Mouse (Mus musculus): ENCODE measurements around the gene Gm6525. TPM values are rescaled to one million over a fixed set of nuclear protein-coding genes. Genes with fewer than 3 reads are reported as not detected.

Gene Gm6525
- polyA plus RNA-seq, 1 experiment = not detected

DNA sequence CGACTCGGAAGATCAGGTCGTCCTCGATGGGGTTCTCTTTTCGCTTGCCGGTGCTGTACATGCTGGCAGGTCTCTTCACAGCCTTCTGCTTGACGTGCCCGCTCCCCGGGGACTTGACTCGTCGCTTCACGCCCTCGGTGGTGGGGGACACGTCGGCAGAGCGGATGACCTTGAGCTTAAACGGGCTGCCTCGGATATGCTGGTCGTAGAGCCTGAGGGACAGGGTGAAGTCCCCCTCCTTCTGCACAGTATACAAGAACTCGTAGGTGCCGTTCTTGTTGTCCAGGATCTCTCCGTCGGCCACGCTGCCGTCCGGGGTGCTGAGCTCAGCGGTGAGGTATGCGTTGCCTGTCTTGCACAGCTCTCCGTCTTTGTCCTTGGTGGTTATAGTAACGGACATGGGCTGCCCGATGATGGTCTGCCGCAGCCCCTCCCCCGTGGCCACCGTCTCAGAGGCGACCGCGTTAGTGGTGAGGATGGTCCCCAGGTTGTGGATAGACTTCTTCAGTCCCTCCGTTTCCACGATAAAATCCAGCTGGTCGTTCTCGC lies 16.7 kb downstream of the Gm6525 start:
- Histone ChIP-seq H3K4me3 (ENCODE audit: insufficient read depth, low read depth, low read length) (peak overlapping the region; percentile 45), H3K27ac (replicated peaks; ENCODE audit: low read depth, low read length) (no peak overlapping the region), H3K4me1 (ENCODE audit: control insufficient read depth, insufficient read depth, insufficient read length, low read length) (no peaks in the 10 kb centered on the region)

DNA sequence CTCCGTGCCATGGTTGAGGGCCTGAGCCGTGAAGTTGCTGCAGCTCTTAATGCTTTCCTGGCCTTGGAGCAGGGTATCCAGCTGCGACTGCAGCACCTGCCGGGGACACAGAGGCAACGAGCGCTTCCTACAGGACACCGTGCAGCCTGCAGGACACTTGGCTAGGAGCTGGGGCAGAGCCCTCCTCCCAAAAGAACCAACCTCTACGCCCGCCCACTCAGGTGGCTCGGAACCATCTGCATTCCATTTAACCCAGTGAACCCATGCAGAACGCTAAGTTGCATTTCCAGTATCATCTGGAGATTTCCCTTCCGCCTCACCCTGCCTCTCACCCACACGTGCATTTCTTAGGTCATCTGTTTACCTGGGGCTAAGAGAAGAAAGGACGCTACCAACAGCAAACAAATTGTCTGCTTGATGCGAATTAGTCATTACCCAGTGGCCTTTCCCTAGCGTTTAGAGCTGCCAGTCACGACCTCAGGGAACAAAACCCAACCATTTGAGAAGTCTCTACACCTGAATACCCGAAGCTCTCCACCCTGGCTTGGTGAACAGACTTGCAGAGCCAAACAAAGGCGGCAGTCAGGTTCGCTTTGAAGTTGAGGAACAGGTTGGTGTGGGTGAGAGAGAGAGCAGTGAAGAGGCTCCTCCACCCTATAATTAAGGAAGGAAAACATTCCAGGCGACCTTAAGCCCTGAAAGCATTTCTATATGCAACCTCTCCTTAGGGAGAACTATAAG lies 17.4 kb downstream of the Gm6525 start:
- no peak overlapping the region for H3K27ac ChIP-seq (replicated peaks; ENCODE audit: low read depth, low read length)
- peak overlapping the region; percentile 45 for H3K4me3 ChIP-seq (ENCODE audit: insufficient read depth, low read depth, low read length)
- no peaks in the 10 kb centered on the region for H3K4me1 ChIP-seq (ENCODE audit: control insufficient read depth, insufficient read depth, insufficient read length, low read length)

DNA sequence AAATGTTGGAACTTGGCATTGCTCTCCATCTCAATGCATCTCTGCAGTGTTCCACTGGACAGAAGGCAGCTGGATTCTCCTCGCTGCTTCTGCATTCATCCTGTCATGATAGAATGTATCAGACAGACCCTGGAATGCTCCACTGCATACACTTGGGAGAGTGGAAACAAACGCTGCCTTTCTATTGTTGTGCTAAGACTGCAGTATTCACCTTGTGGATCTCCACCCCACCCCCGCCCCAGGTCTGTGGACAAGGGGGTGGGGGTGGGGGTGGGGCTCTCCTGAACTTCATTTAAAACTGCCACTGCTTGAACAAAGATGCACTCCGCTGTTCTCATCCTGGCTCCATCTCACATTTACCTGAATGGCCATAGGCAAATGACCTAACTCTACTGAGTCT lies 20.0 kb downstream of the Gm6525 start:
- no peak overlapping the region for H3K27ac ChIP-seq (replicated peaks; ENCODE audit: low read depth, low read length)
- H3K4me1 ChIP-seq (ENCODE audit: control insufficient read depth, insufficient read depth, insufficient read length, low read length) = no peaks in the 10 kb centered on the region
- H3K4me3 ChIP-seq (ENCODE audit: insufficient read depth, low read depth, low read length) = no peak overlapping the region

DNA sequence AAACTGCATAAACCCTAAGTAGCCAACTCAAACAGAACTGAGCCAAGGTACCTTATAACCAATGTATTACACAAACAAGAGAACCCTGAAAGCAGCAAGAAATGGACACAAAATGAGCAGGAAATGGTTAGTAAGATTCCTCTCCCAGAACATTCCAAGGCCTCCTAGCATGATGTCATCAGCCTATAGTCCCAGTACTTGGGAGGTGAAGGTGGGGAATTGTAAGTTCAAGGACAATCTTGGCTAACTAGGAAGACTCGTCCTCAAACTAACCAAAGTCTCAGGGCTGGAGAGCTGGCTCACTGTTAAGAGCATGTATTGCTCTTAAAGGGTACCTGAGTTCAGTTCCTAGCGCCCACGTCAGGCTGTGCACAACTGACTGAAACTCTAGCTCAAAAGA lies 24.3 kb downstream of the Gm6525 start:
- Histone ChIP-seq H3K27ac (replicated peaks; ENCODE audit: low read depth, low read length) (no peak overlapping the region), H3K4me3 (ENCODE audit: insufficient read depth, low read depth, low read length) (no peak overlapping the region), H3K4me1 (ENCODE audit: control insufficient read depth, insufficient read depth, insufficient read length, low read length) (no peaks in the 10 kb centered on the region)

DNA sequence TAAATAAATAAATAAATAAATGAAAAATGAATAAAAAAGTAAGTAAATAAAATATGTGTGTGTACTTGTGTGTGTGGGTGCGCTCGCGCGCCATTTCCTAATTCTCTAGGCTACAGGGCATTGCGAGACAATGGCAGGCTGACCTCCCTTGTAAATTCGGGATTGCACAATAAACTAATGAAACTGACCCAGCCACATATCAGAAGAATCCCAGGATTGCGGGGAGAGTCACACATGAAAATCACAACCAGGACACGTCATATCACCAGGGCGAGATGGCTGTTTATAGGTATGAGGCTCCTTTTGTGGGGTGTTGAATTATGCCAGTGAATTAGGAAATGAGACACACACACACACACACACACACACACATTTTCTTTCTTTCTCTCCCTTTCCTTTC lies 25.6 kb downstream of the Gm6525 start:
- no peaks in the 10 kb centered on the region for H3K4me1 ChIP-seq (ENCODE audit: control insufficient read depth, insufficient read depth, insufficient read length, low read length)
- no peak overlapping the region for H3K27ac ChIP-seq (replicated peaks; ENCODE audit: low read depth, low read length)
- no peak overlapping the region for H3K4me3 ChIP-seq (ENCODE audit: insufficient read depth, low read depth, low read length)

DNA sequence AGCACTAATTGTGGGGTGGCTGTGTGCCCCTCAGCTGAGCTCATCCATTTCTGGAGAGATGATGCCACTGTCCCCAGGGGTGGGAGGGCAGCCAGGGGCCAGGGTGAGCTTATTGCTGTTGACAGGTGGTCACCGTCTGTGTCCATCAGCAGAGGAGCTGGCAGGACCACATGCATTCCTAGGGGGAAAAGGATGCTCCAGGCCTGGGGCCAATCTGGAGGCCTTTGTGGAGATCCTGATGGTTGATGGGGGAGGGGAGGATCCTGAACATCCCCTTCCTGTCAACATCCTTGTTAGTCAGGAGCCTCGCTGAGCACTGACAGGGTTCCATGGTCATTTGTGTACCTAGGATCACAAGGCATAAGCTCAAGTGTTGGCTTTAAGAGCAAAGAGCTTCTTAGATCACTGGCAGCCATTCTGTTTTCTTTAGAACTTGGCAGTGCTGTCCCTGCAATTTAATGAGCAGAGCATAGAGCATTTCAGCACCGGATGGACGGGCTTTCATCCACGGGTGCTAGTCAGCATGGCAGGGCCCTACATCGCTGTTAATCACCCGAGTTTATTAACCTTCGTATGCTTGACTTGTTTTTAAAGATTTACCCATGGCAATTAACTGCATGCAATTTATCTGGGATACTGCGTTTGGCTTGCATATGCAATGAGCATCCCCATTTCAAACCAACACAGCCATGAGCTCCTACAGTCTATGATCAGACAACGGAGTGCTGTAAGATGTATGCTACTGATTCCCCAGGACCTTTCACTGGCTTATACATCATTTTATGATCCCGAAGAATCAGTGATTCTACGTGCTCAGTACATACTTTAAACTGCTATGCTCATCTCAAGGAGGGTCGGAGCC lies 26.9 kb downstream of the Gm6525 start:
- Histone ChIP-seq H3K27ac (replicated peaks; ENCODE audit: low read depth, low read length) (no peak overlapping the region), H3K4me3 (ENCODE audit: insufficient read depth, low read depth, low read length) (no peak overlapping the region), H3K4me1 (ENCODE audit: control insufficient read depth, insufficient read depth, insufficient read length, low read length) (no peaks in the 10 kb centered on the region)

DNA sequence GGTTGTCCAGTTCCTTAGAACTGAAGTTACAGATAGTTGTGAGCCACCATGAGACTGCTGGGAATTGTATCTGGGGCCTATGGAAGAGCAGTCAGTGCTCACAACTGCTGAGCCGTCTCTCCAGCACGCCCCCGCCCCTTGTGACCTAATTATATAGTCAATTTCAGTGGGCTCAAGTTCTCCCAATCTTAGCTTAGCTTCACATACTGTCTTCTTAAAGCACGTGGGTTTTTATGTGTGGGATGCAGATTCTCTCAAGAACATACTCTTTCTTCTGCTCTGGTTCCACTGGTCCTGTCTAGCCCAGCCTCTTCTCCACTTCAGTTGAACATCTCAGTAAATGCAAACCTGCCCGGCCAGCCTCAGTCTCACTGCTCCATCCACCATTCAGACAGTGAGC lies 30.7 kb downstream of the Gm6525 start:
- Histone ChIP-seq H3K4me1 (ENCODE audit: control insufficient read depth, insufficient read depth, insufficient read length, low read length) (no peaks in the 10 kb centered on the region), H3K4me3 (ENCODE audit: insufficient read depth, low read depth, low read length) (no peak overlapping the region), H3K27ac (replicated peaks; ENCODE audit: low read depth, low read length) (no peak overlapping the region)

DNA sequence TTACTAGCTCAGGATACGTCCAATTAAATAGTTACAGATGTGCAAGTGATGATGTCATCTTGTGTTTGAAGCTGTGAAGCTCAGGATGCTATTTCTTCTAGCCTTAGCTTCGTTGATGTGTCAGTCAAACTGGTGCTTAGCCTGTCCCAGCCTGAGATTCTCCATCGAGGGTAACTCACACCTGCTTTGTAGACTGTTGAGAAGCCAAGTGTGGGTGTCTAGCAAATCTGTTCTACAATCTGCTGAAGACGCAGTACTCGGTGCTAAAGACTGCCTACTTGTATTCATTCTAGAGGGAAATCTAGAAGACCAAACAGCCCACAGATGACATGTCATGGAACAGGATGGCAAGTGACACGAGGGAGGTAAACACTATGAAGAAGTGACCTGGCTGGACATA lies 31.7 kb downstream of the Gm6525 start:
- Histone ChIP-seq H3K4me1 (ENCODE audit: control insufficient read depth, insufficient read depth, insufficient read length, low read length) (no peaks in the 10 kb centered on the region), H3K27ac (replicated peaks; ENCODE audit: low read depth, low read length) (no peak overlapping the region), H3K4me3 (ENCODE audit: insufficient read depth, low read depth, low read length) (no peak overlapping the region)

DNA sequence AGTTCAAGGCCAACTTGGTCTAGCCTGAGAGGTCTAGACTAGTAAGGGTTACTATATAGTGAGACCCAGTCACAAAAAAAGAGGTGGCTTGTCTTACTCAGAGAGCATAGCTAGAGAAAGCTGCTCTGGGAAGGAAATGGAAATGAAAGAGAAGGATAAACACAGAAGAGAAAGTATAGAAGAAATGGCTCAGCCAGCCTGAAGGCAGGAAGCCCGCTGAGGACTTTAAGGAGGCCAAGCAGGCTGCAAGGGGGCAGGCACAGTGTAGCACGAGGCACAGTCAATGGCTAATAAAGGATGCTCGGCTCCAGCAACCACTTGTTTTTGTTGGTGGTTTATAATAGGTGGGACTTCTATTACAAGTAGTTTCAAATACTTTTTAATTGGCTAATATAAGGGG lies 32.2 kb downstream of the Gm6525 start:
- H3K4me3 ChIP-seq (ENCODE audit: insufficient read depth, low read depth, low read length) = no peak overlapping the region
- H3K27ac ChIP-seq (replicated peaks; ENCODE audit: low read depth, low read length) = no peak overlapping the region
- H3K4me1 ChIP-seq (ENCODE audit: control insufficient read depth, insufficient read depth, insufficient read length, low read length) = no peaks in the 10 kb centered on the region

DNA sequence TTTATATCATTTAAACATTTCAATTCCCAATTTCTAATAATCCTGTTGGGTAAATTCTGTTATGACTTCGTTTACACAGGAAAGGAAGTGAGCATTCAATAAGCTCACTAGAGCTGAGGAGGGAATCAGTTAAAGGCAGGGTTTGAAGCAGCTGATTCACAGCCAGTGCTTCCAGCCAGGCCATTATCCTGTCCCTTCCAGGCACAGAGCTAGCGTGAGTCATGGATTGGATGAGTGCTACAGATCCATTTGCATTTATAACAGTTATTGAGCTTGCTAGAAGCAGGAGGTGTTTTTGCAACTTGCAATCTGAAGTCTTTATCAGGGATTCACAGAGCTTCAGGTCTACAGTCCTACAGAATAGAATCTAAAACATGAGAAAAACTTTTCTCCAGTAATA lies 33.5 kb downstream of the Gm6525 start:
- H3K4me3 ChIP-seq (ENCODE audit: insufficient read depth, low read depth, low read length) = no peak overlapping the region
- H3K4me1 ChIP-seq (ENCODE audit: control insufficient read depth, insufficient read depth, insufficient read length, low read length) = no peaks in the 10 kb centered on the region
- H3K27ac ChIP-seq (replicated peaks; ENCODE audit: low read depth, low read length) = no peak overlapping the region

DNA sequence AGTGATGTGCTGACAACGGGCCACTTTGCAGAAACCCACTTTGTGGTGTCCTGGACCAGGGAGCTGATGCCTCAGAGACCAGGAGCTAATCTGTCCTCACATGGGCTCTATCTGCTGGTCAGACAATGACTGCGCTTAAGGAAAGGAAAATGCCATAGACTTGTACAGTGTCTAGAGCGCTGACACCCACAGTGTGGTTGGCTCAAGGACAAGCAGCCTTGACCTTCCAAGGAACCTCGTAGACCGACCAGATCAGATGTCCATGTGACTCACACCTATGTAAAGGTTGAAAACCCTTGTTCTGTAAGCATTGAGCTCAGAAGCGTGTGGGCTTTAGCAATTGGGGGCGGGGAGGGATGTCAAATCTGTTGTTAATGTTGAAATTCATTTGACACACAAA lies 34.6 kb downstream of the Gm6525 start:
- Histone ChIP-seq H3K4me3 (ENCODE audit: insufficient read depth, low read depth, low read length) (no peak overlapping the region), H3K4me1 (ENCODE audit: control insufficient read depth, insufficient read depth, insufficient read length, low read length) (no peaks in the 10 kb centered on the region), H3K27ac (replicated peaks; ENCODE audit: low read depth, low read length) (no peak overlapping the region)

DNA sequence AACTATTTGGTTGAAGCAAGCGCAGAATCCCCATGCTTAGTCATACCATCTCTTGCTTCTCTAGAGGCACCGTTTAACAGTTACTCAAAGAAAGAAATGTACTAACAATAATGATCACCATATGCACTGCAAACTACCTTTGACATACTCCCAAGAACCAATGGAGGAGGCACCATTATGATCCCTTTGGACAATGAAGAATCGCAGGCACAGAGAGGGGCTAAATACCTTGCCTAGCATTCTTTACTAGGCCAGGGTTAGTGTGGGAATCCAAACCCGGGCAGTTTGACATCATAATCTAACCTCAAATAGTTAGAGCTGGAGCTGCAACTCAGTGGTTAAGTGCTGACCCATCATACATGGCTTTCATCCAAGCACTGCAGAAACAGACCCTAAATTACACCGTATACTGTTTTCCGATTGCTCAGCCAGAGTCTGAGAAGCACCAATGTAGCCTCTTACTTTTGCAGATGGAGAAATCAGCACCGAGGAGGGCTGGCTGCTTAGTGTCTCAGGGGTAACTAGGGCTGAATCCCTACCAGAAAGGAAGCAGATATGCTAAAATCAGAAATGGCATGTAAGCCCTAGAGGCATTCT lies 35.1 kb downstream of the Gm6525 start:
- Histone ChIP-seq H3K27ac (replicated peaks; ENCODE audit: low read depth, low read length) (no peak overlapping the region), H3K4me1 (ENCODE audit: control insufficient read depth, insufficient read depth, insufficient read length, low read length) (peaks cover 1% of the 10 kb centered on the region; the same call in 1 of the 2 replicates), H3K4me3 (ENCODE audit: insufficient read depth, low read depth, low read length) (no peak overlapping the region)

DNA sequence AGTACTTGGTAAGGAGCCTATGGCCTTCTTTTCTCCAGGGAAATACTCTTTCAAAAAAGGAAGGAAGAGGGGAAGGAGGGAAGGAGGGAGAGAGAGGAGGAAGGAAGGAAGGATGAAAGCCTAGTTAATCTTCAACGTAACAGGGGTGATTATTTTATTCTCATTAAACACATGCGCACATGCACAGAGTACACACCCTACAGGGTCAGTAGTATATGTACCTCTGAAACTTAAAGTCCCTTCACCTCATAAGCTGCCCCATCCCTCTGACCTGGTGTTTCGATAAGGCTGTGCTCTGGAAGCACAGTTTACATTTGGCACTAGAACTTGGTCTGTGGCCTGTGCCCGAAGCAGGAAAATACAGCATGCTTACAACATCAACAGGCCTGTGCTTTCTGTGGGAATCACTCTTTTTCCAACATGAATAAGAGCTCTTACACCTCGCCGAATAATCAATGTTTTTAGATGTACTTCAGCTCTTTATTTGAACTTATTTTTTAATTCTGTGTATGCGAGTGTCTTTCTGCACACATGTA lies 37.5 kb downstream of the Gm6525 start:
- no peak overlapping the region for H3K27ac ChIP-seq (replicated peaks; ENCODE audit: low read depth, low read length)
- peaks cover 22% of the 10 kb centered on the region for H3K4me1 ChIP-seq (ENCODE audit: control insufficient read depth, insufficient read depth, insufficient read length, low read length)
- no peak overlapping the region for H3K4me3 ChIP-seq (ENCODE audit: insufficient read depth, low read depth, low read length)

DNA sequence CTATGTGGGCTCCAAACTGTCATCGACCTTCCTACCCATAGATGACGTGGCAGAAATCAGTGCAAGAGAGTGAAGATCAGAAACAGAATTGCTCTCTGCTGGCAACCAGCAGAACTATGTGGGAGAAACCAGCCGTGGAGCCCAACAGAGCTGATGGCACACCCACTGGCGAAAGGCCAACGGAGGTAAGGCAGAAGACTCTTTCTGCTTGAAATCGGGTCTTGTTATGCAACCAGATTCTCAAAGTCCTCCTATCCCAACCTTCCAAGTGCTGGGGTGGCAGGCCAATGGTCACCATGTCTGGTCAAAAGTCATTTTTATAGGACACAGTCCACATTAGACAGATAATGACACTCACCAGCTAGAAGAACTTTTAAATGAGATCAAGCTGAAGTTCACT lies 40.6 kb downstream of the Gm6525 start:
- H3K4me1 ChIP-seq (ENCODE audit: control insufficient read depth, insufficient read depth, insufficient read length, low read length) = peaks cover 33% of the 10 kb centered on the region
- no peak overlapping the region; the same call in 1 of the 2 replicates for H3K27ac ChIP-seq (replicated peaks; ENCODE audit: low read depth, low read length)
- no peak overlapping the region for H3K4me3 ChIP-seq (ENCODE audit: insufficient read depth, low read depth, low read length)

DNA sequence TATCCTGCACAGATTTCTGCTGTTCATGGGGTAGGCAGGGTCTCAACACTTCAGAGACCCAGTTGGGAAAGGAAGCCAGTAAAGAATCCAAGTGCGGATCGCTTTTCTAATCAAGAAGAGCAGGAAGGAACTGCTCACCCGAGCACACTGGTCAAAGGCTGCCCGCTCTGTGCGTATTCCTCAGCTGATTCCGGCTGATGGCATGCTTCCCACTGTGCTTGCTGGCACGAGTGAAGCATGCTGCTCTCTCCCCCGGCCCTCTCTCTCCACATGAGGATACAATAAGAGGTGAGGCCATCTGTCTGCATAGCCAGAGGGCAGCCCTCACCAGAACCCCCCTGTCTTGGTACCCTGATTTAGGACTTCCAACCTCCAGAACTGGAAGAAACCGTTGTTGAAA lies 41.3 kb downstream of the Gm6525 start:
- Histone ChIP-seq H3K4me3 (ENCODE audit: insufficient read depth, low read depth, low read length) (no peak overlapping the region), H3K4me1 (ENCODE audit: control insufficient read depth, insufficient read depth, insufficient read length, low read length) (peaks cover 33% of the 10 kb centered on the region), H3K27ac (replicated peaks; ENCODE audit: low read depth, low read length) (no peak overlapping the region)
